ENCODE assay signal across 10 mouse cellular contexts in the genomic region with DNA sequence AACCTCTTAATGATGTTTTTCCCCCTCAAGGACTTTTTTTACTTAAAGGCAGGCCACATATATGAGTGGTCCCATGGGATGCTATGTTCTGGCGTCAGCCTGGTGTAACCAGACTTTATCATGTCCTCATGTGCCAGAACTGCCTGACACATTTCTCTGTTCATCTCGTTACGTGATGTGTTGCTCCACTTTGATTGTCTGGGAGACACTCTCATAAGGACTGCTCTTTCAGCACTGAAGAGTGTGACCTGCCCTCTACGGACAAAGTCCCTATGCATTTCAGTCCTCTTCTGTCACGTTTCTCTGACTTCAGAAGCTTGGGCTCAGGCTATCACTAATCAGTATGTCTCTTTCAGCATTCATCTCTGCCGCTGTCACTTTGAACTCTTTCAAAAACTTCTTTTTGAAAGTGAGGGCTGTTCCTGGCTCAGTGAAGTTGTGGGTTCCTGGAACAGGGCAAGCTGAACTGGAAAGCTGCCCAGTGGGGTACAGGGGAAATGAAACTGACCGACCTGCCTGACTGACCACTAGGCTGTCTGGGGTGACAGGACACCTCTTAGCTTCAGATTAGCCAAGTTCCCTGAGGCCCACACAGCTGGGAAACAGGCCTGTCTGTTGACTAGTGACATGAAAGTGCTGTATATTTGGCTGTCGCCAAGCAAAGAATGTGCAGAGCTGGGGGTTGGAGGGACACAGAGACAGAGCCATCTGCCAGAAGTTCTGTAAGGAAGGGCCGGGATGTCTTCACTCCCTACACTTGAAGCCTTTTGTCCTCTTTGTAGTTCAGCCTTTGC. TPM values are rescaled to one million over a fixed set of nuclear protein-coding genes. Genes with fewer than 3 reads are reported as not detected.
A peak's percentile ranks its signal among the peaks of the same experiment; 100 is the strongest.
DNase-seq lines count a peak whose midpoint lies in the region; ATAC-seq and TF ChIP-seq lines count a peak whose summit lies in the region.
"Had no signal": no experiment of that assay in that cellular context is flagged by ENCODE, and none has a peak within 500 bp of the region (broad histone marks: within the 10 kb centered on the region; RNA-seq: fewer than 3 reads in every experiment).

No protein-coding gene starts in this region.

- H3K36me3 ChIP-seq in neural tube, embryonic 13.5 days = no peaks in the 10 kb centered on the region
- H3K36me3 ChIP-seq in neural tube, embryonic 15.5 days = no peaks in the 10 kb centered on the region
- H3K36me3 ChIP-seq in midbrain, postnatal 0 days (ENCODE audit: insufficient read depth, low read length) = no peaks in the 10 kb centered on the region
- no peaks in the 10 kb centered on the region for H3K36me3 ChIP-seq in forebrain, embryonic 11.5 days (ENCODE audit: control insufficient read depth, insufficient read depth, low read length)

- H3K27ac ChIP-seq in neural tube, embryonic 13.5 days (replicated peaks) = 0 out of 2 replicates have a peak overlapping the region, but pooled peaks have one; percentile 23
- no peak overlapping the region for H3K27ac ChIP-seq in neural tube, embryonic 15.5 days (replicated peaks)
- H3K27ac ChIP-seq in midbrain, postnatal 0 days (ENCODE audit: low read depth, low read length) = no peak overlapping the region
- no peak overlapping the region for H3K27ac ChIP-seq in forebrain, embryonic 11.5 days (ENCODE audit: low read depth, low read length)

- peaks cover 22% of the 10 kb centered on the region for H3K4me1 ChIP-seq in neural tube, embryonic 13.5 days (replicated peaks)
- peaks cover 6% of the 10 kb centered on the region; the same call in 1 of the 2 replicates for H3K4me1 ChIP-seq in neural tube, embryonic 15.5 days
- no peaks in the 10 kb centered on the region for H3K4me1 ChIP-seq in midbrain, postnatal 0 days (ENCODE audit: insufficient read depth, low read length)
- H3K4me1 ChIP-seq in forebrain, embryonic 11.5 days (replicated peaks; ENCODE audit: control insufficient read depth, insufficient read depth, low read length) = peaks cover 5% of the 10 kb centered on the region

- H3K9ac ChIP-seq in neural tube, embryonic 13.5 days = no peak overlapping the region
- H3K9ac ChIP-seq in neural tube, embryonic 15.5 days (replicated peaks) = no peak overlapping the region
- H3K9ac ChIP-seq in midbrain, postnatal 0 days (replicated peaks; ENCODE audit: low read length, poor library complexity, severe bottlenecking) = no peak overlapping the region
- H3K9ac ChIP-seq in forebrain, embryonic 11.5 days (ENCODE audit: low read length) = no peak overlapping the region

- no peak overlapping the region for H3K4me3 ChIP-seq in neural tube, embryonic 13.5 days
- H3K4me3 ChIP-seq in neural tube, embryonic 15.5 days (replicated peaks) = no peak overlapping the region
- no peak overlapping the region for H3K4me3 ChIP-seq in midbrain, postnatal 0 days (ENCODE audit: low read depth, low read length)
- no peak overlapping the region for H3K4me3 ChIP-seq in forebrain, embryonic 11.5 days (ENCODE audit: low read depth, low read length)

- DNase-seq in embryo, embryonic 10.5 days (ENCODE audit: low spot score) = peak; percentile 50
- no peak for DNase-seq in embryo, embryonic 11 days
- peak; percentile 48 to 71 for DNase-seq in kidney, adult 8-10 months
- DNase-seq in midbrain, postnatal 0 days (ENCODE audit: low spot score) = peak; percentile 47
- DNase-seq in forebrain, embryonic 11.5 days (ENCODE audit: low spot score) = no peak
- no peak for DNase-seq in layer of hippocampus, adult 8-10 months (ENCODE audit: low spot score in 2 of 2)
- DNase-seq: right cerebral cortex, postnatal 4 days had no signal

- no peak for TF ChIP-seq CTCF in midbrain, postnatal 0 days (IDR thresholded peaks at IDR 0.05)

- no peaks in the 10 kb centered on the region for H3K9me3 ChIP-seq in neural tube, embryonic 13.5 days
- no peaks in the 10 kb centered on the region for H3K9me3 ChIP-seq in neural tube, embryonic 15.5 days (replicated peaks)
- no peaks in the 10 kb centered on the region for H3K9me3 ChIP-seq in midbrain, postnatal 0 days (ENCODE audit: low read length)
- H3K9me3 ChIP-seq in forebrain, embryonic 11.5 days (ENCODE audit: control insufficient read depth, low read length) = no peaks in the 10 kb centered on the region

- WGBS in neural tube, embryonic 13.5 days = 44% methylated on average over 9 of the region's 9 CpGs
- WGBS in neural tube, embryonic 15.5 days = 49% methylated on average over 9 of the region's 9 CpGs
- WGBS in midbrain, postnatal 0 days = 27% methylated on average over 9 of the region's 9 CpGs
- 54% methylated on average over 9 of the region's 9 CpGs for WGBS in forebrain, embryonic 11.5 days

- ATAC-seq in neural tube, embryonic 13.5 days (ENCODE audit: low read depth) = peak; percentile 19; the same call in 1 of the 2 replicates
- ATAC-seq in neural tube, embryonic 15.5 days (ENCODE audit: low FRiP score) = no peak
- ATAC-seq in midbrain, postnatal 0 days (ENCODE audit: low FRiP score) = peak; percentile 66
- ATAC-seq in forebrain, embryonic 11.5 days (replicated peaks; ENCODE audit: low FRiP score) = no peak

- no peak overlapping the region for H3K4me2 ChIP-seq in neural tube, embryonic 13.5 days
- no peak overlapping the region for H3K4me2 ChIP-seq in neural tube, embryonic 15.5 days
- no peak overlapping the region for H3K4me2 ChIP-seq in midbrain, postnatal 0 days (ENCODE audit: low read depth, low read length, poor library complexity, severe bottlenecking)
- H3K4me2 ChIP-seq in forebrain, embryonic 11.5 days (ENCODE audit: low read depth, low read length, severe bottlenecking) = no peak overlapping the region

- no peaks in the 10 kb centered on the region for H3K27me3 ChIP-seq in neural tube, embryonic 13.5 days
- H3K27me3 ChIP-seq in neural tube, embryonic 15.5 days (replicated peaks) = no peaks in the 10 kb centered on the region
- H3K27me3 ChIP-seq in midbrain, postnatal 0 days (ENCODE audit: insufficient read depth, low read length) = 0 out of 2 replicates have a peak, but pooled peaks cover 3% of the 10 kb centered on the region
- H3K27me3 ChIP-seq in forebrain, embryonic 11.5 days (ENCODE audit: control insufficient read depth, insufficient read depth, low read length) = no peaks in the 10 kb centered on the region

RNA-seq across cellular contexts. Expression of a gene that starts 10.7 kb away (rescaled TPM):
- polyA plus RNA-seq in neural tube, embryonic 13.5 days (2015; fragmentation: Nextera tagmentation; extraction: Ambion mirVana) = 25.5 and 29.1 TPM in 2 replicates
- 22.9 and 24.6 TPM in 2 replicates for polyA plus RNA-seq in neural tube, embryonic 15.5 days (2015; fragmentation: Nextera tagmentation; extraction: Ambion mirVana)
- total RNA-seq in midbrain, postnatal 0 days (2014; rRNA removed) = 26.0 and 27.2 TPM in 2 replicates
- 10.7 and 10.8 TPM in 2 replicates for polyA plus RNA-seq in midbrain, postnatal 0 days (2015; fragmentation: Nextera tagmentation; extraction: Ambion mirVana)
- polyA plus RNA-seq in forebrain, embryonic 11.5 days (2014; fragmentation: Nextera tagmentation; extraction: Ambion mirVana) = 6.0 and 6.4 TPM in 2 replicates
- 10 to 100 TPM in 2 of 4 experiments, 1 to 10 TPM in 2; 8.9 to 11.4 (median 10.3) TPM for total RNA-seq in layer of hippocampus, adult 8-10 months (2022)
- total RNA-seq: hematopoietic stem cell, adult 5-6 weeks had no signal

Comparison
In these comparisons a context has a peak if more than half of its experiments do, and no peak if none do; other contexts are left out.
1. DNase-seq: peak in embryo, embryonic 10.5 days (single experiment), kidney, adult 8-10 months (2 of 2) and midbrain, postnatal 0 days (single experiment); none in embryo, embryonic 11 days (single experiment), forebrain, embryonic 11.5 days (single experiment) and layer of hippocampus, adult 8-10 months (0 of 2).
2. ATAC-seq: peak in neural tube, embryonic 13.5 days (single experiment) and midbrain, postnatal 0 days (single experiment); none in neural tube, embryonic 15.5 days (single experiment) and forebrain, embryonic 11.5 days (single experiment).